Mouse (Mus musculus) WW6 (cell line): ENCODE data around the gene Mpv17l.
"Not testable (repeated sequence)": the region's sequence is repeated elsewhere in the genome, so short reads cannot be mapped to it uniquely, and the experiment has no call there.

Experiments
- DNase-seq: peaks from one replicate; pipeline ENCODE4 v3.0.0-alpha.2; 2013; ENCODE audit warnings: low read depth, low spot score

Mpv17l gene

DNA sequence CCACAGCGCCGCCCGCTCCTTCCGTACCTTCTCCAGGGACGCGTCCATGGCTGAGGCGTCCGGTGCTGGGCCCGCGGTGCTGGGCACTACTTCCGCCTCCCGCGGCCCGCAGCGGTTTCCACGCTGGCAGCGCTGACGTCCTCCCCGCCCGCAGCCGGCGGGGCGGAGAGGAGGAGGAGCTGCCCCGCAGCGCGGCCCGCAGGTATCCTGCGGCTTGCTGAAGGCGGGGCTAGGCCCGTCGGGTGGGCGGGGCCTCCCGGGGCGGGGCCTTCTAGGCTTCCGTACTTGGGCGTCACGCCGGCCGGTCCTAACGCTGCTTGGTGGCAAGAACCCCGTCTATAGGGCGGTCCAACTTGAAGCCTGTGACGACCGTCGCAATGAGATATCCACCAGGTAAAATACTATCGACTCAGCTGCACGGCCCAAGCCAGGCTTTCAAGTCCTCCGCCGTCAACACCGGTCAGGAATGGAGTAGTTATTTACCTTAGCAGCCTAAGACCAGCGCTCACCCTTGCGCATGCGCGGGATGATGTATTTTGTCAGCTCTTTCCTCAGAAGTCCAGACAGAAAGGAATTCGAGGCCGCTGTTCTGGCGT, at the start of gene Mpv17l, which contains the start of gene Pdxdc1:
Gene Mpv17l (plus strand): TSS at position 274 of the 596 bp plus-strand sequence.
Gene Pdxdc1 (minus strand): TSS at position 244 of the 596 bp plus-strand sequence.
- peak; percentile 91 for DNase-seq

- no peak for DNase-seq
Measured at GRCm38 (mm10) chr16:13853886-13854285, 49.1 kb upstream of the Mpv17l start.

GRCm38 (mm10) chr16:13866076-13866475, 36.9 kb upstream of the Mpv17l start:
- no peak for DNase-seq

GRCm38 (mm10) chr16:13866616-13867015, 36.3 kb upstream of the Mpv17l start:
- no peak for DNase-seq

GRCm38 (mm10) chr16:13867406-13867805, 35.6 kb upstream of the Mpv17l start:
- not testable (repeated sequence) for DNase-seq

- DNase-seq = peak; percentile 4
Measured at GRCm38 (mm10) chr16:13867910-13868514, 34.9 kb upstream of the Mpv17l start.

DNA sequence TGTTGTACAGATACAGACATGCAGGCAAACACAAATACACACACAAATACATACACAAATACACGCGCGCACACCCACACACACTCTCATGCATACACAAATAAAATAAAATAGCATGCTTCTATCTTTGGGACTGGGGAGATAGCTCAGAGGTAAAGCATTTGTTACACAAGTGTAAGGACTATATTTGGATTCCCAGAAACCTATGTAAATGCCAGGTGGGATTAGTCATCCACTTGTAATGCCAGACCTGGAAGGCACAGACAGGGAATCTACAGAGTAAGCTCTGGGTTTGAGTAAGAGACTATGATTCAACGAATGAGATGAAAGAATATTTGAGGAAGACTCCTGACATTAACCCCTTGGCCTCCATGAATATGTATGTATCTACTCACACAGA, 27.5 kb upstream of the Mpv17l start:
- no peak for DNase-seq

- no peak for DNase-seq
Measured at GRCm38 (mm10) chr16:13883094-13883774, 19.7 kb upstream of the Mpv17l start.

DNA sequence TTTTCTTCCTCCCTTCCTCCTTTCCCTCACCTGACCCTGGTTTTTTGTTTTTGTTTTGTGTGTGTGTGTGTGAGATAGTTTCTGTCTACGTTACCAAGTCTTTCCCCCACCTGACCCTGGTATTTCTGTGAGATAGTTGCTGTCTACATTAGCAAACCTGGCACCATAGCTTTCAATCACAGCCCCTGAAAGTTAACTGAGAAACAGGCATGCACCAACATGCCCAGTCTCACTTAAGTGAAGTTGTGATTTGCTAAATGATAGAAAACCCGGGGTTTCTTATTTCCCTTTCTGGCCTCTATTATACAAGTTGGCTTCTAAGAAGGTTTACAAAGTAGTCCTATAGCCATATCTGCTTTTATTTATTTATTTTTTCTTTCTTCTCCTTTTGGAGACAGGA, 12.5 kb upstream of the Mpv17l start:
- DNase-seq = no peak

DNA sequence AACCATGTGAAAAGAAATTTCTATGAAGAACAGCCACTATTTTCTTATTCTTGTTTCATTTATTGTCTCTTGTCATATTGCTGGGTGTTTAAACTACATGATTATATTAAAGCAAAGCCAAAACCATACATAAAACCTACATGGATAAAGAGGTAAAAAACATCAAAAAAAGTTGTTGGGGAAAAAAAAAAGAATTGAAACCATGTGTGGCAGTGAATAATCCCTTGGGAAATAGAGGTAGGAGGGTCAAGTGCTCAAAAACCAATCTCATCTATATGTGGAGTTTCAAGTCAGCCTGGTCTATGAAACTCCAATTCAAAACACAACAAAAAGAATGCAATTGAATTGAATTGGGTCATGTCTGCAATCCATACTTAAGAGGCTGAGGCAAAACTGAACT, 10.1 kb upstream of the Mpv17l start:
- DNase-seq = no peak

DNA sequence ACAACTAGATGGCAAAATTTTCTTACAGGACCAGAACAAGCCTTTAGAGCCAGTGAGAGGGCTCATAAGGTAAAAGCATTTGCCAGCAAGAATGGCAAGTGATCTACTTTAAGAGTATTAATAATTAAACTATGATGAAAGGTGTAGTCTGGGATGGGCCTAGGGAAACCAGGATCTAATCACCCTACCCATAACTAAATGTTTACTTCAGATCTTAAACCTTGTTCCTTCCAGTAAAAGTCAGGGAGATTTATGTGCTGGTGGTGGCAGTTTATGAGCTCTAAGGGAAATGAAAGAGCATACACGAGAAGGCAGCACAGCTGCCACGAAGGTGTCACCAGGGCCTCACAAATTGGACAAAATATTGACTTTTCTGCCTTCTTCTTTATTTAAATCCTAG, 8.9 kb upstream of the Mpv17l start:
- DNase-seq = no peak

DNA sequence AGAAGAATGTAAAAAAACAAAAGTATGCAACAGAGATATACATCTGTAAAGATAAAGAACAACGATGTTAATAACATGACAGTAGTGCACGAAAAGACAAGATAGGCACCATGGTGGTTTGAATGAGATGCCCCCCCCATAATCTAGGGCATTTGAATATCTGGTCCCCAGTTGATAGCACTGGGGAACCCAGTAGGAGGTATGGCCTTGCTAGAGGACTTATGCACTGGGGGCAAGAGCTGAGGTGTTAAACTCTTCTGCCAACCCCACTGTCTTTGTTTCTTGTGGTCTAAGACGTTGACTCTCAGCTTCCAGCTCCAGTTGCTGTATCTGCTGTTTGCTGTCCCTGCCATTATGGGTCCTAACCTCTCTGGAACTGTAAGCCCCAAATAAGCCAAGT, 7.2 kb upstream of the Mpv17l start:
- DNase-seq = no peak

- DNase-seq = no peak
Measured at GRCm38 (mm10) chr16:13896357-13896756, 6.6 kb upstream of the Mpv17l start.

DNA sequence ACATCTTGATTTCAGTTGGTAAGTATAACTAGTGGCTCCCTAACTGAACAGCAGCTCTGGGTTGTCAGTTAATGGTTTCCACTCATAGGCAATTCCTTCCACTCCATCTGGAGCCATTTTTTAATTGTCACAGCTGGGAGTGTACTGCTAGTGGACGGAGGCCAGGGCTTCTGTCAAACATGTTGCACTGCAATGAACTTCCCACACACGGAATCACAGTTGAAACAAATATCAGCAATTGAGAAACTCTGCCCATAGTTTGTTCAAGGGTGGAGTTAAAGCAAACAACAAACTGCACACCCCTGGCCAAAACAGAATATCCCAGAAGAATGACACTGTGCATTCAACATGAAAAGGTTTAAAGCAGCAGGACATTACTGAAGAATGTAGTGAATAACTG, 4.0 kb upstream of the Mpv17l start:
- no peak for DNase-seq

GRCm38 (mm10) chr16:13902397-13902831, 547 bp upstream of the Mpv17l start:
- peak; percentile 34 for DNase-seq

GRCm38 (mm10) chr16:13903488-13903887, 527 bp downstream of the Mpv17l start:
- DNase-seq = peak; percentile 70

- DNase-seq = no peak
Measured at GRCm38 (mm10) chr16:13907297-13907696, 4.3 kb downstream of the Mpv17l start.

DNA sequence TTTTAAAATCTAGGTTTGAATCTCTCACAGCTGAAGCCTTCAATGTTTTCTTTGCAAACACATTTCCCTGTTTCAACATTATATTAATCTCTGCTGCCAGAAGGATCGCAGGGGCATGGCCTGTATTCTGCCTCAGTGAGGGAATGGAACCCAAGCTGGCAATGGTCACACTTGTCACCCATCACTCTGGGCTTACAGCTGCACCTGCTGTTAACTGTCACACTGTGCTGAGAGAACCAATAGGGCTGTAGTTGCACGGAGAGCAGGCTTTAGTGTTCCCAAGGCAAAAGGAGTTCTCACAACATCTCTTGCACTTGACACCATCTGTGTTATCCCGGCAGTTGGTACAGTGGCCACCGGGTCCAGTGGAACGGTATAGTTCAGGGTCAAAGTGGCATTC, 17.1 kb downstream of the Mpv17l start:
- no peak for DNase-seq

DNA sequence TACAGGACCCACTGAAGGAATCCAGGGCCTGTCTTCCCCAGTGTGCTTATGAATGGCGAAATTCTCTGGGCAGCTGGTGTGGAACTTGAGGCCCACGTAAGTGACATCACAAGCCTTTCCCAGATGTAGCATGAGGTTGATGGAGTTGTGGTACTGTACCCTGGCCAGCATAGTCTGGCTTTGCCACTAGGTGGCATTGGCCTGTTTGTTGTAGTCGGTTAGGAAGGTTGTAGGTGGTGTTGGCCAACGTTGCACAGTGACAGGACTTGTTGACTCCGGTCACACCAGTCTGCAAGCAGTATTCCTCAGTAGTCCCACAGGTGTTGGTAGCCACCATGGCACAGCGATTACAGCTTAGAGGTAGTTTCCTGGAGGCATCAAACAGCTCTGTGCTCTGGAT, 18.1 kb downstream of the Mpv17l start:
- peak; percentile 38 for DNase-seq

- no peak for DNase-seq
Measured at GRCm38 (mm10) chr16:13921781-13922180, 18.8 kb downstream of the Mpv17l start.

- not testable (repeated sequence) for DNase-seq
Measured at GRCm38 (mm10) chr16:13922499-13922898, 19.5 kb downstream of the Mpv17l start.

DNA sequence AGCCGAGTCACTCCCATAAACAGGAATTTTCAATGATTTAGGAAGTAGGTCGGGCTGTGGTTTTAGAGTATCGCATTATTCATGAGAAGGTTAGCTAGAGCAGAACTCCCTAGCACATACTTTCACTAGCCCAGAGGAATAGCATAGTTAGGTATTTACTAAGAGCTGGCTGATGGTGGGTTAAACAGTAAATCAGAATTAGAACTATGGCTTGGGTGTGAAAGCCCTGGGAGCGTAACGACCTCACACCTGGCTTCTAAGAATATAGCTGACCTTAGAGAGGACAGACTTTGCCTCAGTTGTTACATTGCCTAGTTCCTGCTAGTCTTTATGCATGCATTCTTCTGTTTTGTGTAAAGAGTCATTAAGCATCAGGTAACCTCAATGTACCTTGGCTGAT, 20.0 kb downstream of the Mpv17l start:
- DNase-seq = not testable (repeated sequence)
